Mouse (Mus musculus): ENCODE results near the gene Klc1. TPM values are rescaled to one million over a fixed set of nuclear protein-coding genes. Genes with fewer than 3 reads are reported as not detected.
A peak's percentile ranks its signal among the peaks of the same experiment; 100 is the strongest.

The Klc1 gene
- polyA plus RNA-seq, 1 experiment from 2014 or later, result 282 TPM

DNA sequence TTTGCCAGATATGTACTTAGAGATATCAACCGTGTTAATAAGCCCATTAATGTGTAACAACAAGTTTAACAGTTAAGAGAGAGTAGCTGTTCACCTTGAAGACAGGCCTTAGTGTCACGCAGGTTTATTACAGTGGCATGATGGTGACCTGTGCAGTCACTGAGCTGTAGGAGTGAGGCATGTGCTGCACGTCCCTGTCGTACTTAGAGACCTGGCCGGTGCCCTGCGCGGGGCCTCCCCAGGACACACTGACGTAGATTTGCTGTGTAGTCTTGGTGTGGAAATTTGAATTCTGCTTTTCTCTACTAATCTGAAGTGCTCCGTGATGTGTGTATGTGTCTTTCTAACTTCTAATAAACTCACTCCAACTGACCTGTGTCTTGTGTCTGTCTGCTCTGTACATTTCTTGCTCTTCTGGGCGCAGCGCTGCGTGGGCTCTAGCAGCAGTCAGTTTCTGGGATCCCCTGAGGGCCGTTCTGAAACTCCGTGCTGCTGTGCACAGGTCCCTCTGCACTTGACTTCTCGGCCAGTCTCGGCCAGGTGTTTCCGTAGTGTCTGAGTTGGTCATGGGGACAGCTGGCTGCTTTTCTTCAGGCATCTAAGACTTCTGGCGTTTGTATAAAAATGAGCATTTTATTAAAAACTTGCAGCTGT is 36.0 kb downstream of the Klc1 start:
- H3K27me3 ChIP-seq (ENCODE audit: control insufficient read depth, insufficient read depth, low read length), result no peaks in the 10 kb centered on the region
- H3K27ac ChIP-seq (ENCODE audit: low read depth, low read length), result no peak overlapping the region
- peaks cover 23% of the 10 kb centered on the region for H3K36me3 ChIP-seq (ENCODE audit: control insufficient read depth, insufficient read depth, low read length)
- ATAC-seq (ENCODE audit: low FRiP score), result no peak
- H3K9ac ChIP-seq (ENCODE audit: low read length), result no peak overlapping the region
- no peak overlapping the region for H3K4me2 ChIP-seq
- no peak overlapping the region for H3K4me3 ChIP-seq (ENCODE audit: low read depth, low read length)
- no peak for DNase-seq (ENCODE audit: low spot score, missing footprints)
- WGBS, result 96% methylated on average over 18 of the region's 18 CpGs
- no peaks in the 10 kb centered on the region for H3K4me1 ChIP-seq (ENCODE audit: control insufficient read depth, insufficient read depth, low read length)
- H3K9me3 ChIP-seq (ENCODE audit: control insufficient read depth, low read length), result no peaks in the 10 kb centered on the region

DNA sequence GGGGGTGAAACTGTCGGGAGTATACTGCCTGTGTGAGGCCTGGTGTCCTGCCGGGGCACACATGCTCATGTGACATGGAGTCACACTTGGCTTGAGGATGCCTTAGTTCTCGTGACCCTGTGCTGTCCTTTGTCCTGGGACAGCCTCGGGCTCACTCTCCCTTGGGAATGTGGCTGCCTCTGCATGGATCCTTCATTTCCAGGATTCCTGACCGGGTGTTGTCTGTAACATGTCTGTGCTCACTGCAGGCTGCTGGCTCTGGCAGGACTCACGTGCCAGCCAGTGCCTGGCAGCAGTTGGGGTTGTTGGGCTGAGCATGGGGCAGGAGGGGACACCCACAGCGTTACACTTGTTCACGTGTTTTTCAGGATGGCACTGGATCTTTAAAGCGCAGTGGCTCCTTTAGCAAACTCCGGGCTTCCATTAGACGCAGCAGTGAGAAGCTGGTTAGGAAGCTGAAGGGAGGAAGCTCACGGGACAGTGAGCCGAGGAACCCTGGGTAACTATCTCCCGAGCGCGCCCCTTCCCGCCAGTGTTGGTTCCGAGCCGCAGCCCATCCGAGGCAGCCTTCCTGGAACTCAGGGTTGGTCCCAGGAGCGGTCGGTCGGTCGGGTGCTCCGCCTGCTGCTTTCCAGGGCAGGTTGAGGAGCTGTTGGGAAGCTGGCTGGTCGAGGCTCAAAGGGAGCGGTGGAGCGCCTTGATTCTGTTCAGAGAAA is 36.7 kb downstream of the Klc1 start:
- Histone ChIP-seq H3K36me3 (ENCODE audit: control insufficient read depth, insufficient read depth, low read length) (peaks cover 19% of the 10 kb centered on the region), H3K27me3 (ENCODE audit: control insufficient read depth, insufficient read depth, low read length) (no peaks in the 10 kb centered on the region), H3K4me1 (ENCODE audit: control insufficient read depth, insufficient read depth, low read length) (no peaks in the 10 kb centered on the region), H3K9me3 (ENCODE audit: control insufficient read depth, low read length) (no peaks in the 10 kb centered on the region), H3K27ac (ENCODE audit: low read depth, low read length) (no peak overlapping the region), H3K4me3 (ENCODE audit: low read depth, low read length) (no peak overlapping the region), H3K4me2 (no peak overlapping the region), H3K9ac (ENCODE audit: low read length) (no peak overlapping the region)
- WGBS, result 91% methylated on average over 28 of the region's 28 CpGs
- ATAC-seq (ENCODE audit: low FRiP score), result no peak
- no peak for DNase-seq (ENCODE audit: low spot score, missing footprints)

DNA sequence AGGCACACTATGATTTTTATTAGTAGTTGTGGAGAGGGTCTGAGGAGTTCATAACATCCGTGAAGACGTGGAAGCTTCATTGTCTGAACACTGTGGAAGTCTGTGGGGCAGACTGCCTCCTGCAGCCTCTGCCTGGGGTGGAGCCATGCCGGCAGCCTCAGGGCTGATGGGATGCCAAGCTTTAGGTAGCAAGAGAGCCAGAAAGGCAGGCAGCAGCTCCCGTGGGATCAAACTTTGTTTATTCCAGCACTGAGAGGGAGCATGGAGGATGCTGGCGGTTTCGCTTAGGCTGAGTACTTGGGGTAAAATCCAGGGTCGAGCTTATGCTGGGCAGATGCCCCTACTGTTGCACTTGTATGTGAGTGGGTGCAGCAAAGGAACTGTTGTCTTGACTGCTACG is 38.6 kb downstream of the Klc1 start:
- no peak for DNase-seq (ENCODE audit: low spot score, missing footprints)
- 90% methylated on average over 8 of the region's 8 CpGs for WGBS
- ATAC-seq (ENCODE audit: low FRiP score), result no peak
- Histone ChIP-seq H3K36me3 (ENCODE audit: control insufficient read depth, insufficient read depth, low read length) (peaks cover 16% of the 10 kb centered on the region), H3K9me3 (ENCODE audit: control insufficient read depth, low read length) (no peaks in the 10 kb centered on the region), H3K4me3 (ENCODE audit: low read depth, low read length) (no peak overlapping the region), H3K4me1 (ENCODE audit: control insufficient read depth, insufficient read depth, low read length) (no peaks in the 10 kb centered on the region), H3K4me2 (no peak overlapping the region), H3K9ac (ENCODE audit: low read length) (no peak overlapping the region), H3K27me3 (ENCODE audit: control insufficient read depth, insufficient read depth, low read length) (no peaks in the 10 kb centered on the region), H3K27ac (ENCODE audit: low read depth, low read length) (no peak overlapping the region)

DNA sequence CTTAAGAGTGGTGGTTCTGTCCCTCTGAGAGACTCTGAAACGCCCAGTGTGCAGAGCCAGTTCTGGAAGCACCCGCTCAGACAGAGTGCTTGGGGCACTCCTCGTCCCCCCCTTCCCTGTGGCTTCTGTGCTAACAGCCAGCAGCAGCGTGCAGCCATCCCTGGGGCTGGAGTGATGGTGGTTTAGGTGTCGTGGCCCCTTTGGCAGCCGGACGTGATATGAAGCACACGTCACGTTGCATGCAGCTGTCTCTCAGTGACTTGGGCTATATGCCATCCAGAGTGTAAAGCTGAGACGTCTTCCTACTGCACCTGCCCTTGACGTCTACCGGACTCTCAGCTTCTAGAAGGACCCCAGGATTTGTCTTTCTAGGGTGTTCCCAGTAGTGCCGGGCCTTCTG is 39.8 kb downstream of the Klc1 start:
- H3K4me2 ChIP-seq, result no peak overlapping the region
- ATAC-seq (ENCODE audit: low FRiP score) (no peak), DNase-seq (ENCODE audit: low spot score, missing footprints) (no peak)
- no peaks in the 10 kb centered on the region for H3K27me3 ChIP-seq (ENCODE audit: control insufficient read depth, insufficient read depth, low read length)
- no peak overlapping the region for H3K4me3 ChIP-seq (ENCODE audit: low read depth, low read length)
- no peak overlapping the region for H3K27ac ChIP-seq (ENCODE audit: low read depth, low read length)
- H3K36me3 ChIP-seq (ENCODE audit: control insufficient read depth, insufficient read depth, low read length), result peaks cover 25% of the 10 kb centered on the region
- H3K9me3 ChIP-seq (ENCODE audit: control insufficient read depth, low read length), result no peaks in the 10 kb centered on the region
- no peak overlapping the region for H3K9ac ChIP-seq (ENCODE audit: low read length)
- H3K4me1 ChIP-seq (ENCODE audit: control insufficient read depth, insufficient read depth, low read length), result no peaks in the 10 kb centered on the region
- 94% methylated on average over 13 of the region's 13 CpGs for WGBS

DNA sequence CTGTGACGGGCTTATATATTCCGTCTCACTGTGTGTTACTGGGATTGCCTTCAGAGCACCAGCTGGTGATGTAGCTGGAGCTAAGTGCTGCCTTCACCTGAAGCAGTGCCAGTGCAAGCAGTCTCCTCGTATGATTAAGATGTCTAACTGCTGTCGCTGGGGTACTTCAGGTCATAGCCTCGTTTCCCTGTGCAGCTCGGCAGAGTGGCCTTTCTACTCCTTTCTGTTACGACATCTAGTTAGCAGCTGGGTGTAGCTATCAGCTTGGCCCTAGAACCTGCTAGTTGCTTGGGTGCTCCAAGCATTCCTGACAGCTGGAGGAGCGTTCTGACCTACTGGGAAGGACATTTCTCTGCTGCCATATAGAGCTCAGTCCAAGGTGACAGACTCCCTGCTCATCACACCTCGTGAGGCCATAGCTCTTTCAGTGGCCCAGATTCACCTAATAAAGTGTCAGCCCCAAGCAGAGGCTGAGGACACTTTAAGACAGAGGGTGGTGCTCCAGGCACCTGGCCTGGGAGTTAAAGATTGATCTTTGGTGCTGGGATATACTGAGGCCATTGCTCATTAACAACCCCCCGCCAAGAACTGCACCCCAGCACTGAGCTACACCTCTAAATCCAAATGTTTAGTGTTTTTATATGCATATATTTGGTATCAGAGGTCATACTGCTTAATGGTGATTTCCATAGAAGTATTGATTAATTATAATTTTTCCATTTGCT is 42.0 kb downstream of the Klc1 start:
- Histone ChIP-seq H3K4me2 (no peak overlapping the region), H3K27me3 (ENCODE audit: control insufficient read depth, insufficient read depth, low read length) (no peaks in the 10 kb centered on the region), H3K36me3 (ENCODE audit: control insufficient read depth, insufficient read depth, low read length) (peaks cover 18% of the 10 kb centered on the region), H3K9me3 (ENCODE audit: control insufficient read depth, low read length) (no peaks in the 10 kb centered on the region), H3K4me3 (ENCODE audit: low read depth, low read length) (no peak overlapping the region), H3K27ac (ENCODE audit: low read depth, low read length) (no peak overlapping the region), H3K9ac (ENCODE audit: low read length) (no peak overlapping the region), H3K4me1 (ENCODE audit: control insufficient read depth, insufficient read depth, low read length) (no peaks in the 10 kb centered on the region)
- DNase-seq (ENCODE audit: low spot score, missing footprints), result no peak
- 87% methylated on average over 10 of the region's 10 CpGs for WGBS
- no peak for ATAC-seq (ENCODE audit: low FRiP score)

DNA sequence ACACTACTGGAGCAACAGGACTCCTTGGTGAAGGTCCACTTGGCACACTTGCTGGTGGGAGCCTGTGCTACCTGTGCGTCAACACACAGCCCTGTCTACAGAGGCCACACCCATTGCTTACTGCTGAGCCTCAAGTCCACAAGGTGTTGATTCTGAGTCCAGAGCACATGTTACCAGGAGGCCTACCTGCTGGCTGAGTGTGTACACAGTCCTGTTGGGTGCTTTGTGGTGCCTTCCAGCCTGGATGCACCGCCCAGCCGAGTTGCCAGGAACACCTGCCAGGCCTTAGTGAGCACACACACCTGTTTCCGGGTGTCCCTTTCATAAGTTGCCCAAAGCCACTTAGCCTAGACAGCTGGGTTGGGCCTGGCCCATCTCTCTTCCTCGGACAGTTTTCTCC is 44.9 kb downstream of the Klc1 start:
- no peak overlapping the region for H3K4me3 ChIP-seq (ENCODE audit: low read depth, low read length)
- WGBS, result 96% methylated on average over 5 of the region's 5 CpGs
- no peak overlapping the region for H3K4me2 ChIP-seq
- ATAC-seq (ENCODE audit: low FRiP score) (no peak), DNase-seq (ENCODE audit: low spot score, missing footprints) (no peak)
- no peak overlapping the region for H3K9ac ChIP-seq (ENCODE audit: low read length)
- H3K4me1 ChIP-seq (ENCODE audit: control insufficient read depth, insufficient read depth, low read length), result no peaks in the 10 kb centered on the region
- H3K27me3 ChIP-seq (ENCODE audit: control insufficient read depth, insufficient read depth, low read length), result no peaks in the 10 kb centered on the region
- H3K36me3 ChIP-seq (ENCODE audit: control insufficient read depth, insufficient read depth, low read length), result peaks cover 31% of the 10 kb centered on the region
- no peaks in the 10 kb centered on the region for H3K9me3 ChIP-seq (ENCODE audit: control insufficient read depth, low read length)
- no peak overlapping the region for H3K27ac ChIP-seq (ENCODE audit: low read depth, low read length)

DNA sequence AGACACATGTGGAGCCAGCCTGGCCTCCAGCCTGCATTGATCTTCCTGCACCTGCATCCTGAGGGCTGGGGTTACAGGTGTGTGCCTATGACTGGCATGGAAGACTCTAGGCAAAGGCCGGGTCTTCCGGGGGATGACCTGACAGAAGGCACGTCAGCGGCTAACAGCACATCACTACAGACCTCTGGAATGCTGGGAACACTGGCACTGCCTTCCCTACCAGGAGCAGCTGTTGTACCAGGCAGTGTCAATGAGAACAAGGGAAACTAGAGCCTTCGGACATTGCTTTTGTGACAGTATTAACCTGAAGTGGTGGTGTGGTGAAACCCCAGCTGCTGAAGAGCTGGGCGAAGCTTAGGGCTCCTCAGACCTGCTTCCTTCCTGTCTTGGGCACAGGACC is 50.1 kb downstream of the Klc1 start:
- Histone ChIP-seq H3K36me3 (ENCODE audit: control insufficient read depth, insufficient read depth, low read length) (peaks cover 13% of the 10 kb centered on the region; the same call in 1 of the 2 replicates), H3K27ac (ENCODE audit: low read depth, low read length) (no peak overlapping the region), H3K27me3 (ENCODE audit: control insufficient read depth, insufficient read depth, low read length) (no peaks in the 10 kb centered on the region), H3K4me2 (no peak overlapping the region), H3K9me3 (ENCODE audit: control insufficient read depth, low read length) (no peaks in the 10 kb centered on the region), H3K4me1 (ENCODE audit: control insufficient read depth, insufficient read depth, low read length) (peaks cover 13% of the 10 kb centered on the region), H3K9ac (ENCODE audit: low read length) (no peak overlapping the region), H3K4me3 (ENCODE audit: low read depth, low read length) (no peak overlapping the region)
- no peak for DNase-seq (ENCODE audit: low spot score, missing footprints)
- 90% methylated on average over 6 of the region's 6 CpGs for WGBS
- no peak for ATAC-seq (ENCODE audit: low FRiP score)

DNA sequence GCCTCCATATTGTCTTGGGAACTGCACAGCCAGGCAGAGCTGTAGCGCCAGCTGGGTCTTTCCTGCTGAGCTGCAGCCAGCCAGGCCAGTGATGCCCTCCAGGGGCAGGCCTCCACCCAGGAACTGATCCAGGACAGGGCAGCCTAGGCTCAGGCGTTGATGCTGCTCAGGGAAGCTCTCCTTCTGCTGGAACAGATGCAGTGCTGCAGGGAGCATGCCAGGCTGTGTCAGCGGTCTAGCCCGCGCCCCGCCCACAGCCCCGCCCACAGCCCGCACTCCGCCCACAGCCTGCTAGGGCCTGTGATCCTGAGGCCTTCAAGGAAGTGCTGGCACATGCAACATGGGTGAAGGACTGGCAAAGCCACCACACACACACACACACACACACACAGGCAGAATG is 51.1 kb downstream of the Klc1 start:
- DNase-seq (ENCODE audit: low spot score, missing footprints) (peak; percentile 96), ATAC-seq (ENCODE audit: low FRiP score) (peak; percentile 15)
- Histone ChIP-seq H3K4me1 (ENCODE audit: control insufficient read depth, insufficient read depth, low read length) (peaks cover 14% of the 10 kb centered on the region), H3K27me3 (ENCODE audit: control insufficient read depth, insufficient read depth, low read length) (no peaks in the 10 kb centered on the region), H3K4me3 (ENCODE audit: low read depth, low read length) (no peak overlapping the region), H3K27ac (ENCODE audit: low read depth, low read length) (0 out of 2 replicates have a peak overlapping the region, but pooled peaks have one; percentile 8), H3K9ac (ENCODE audit: low read length) (no peak overlapping the region), H3K4me2 (no peak overlapping the region), H3K36me3 (ENCODE audit: control insufficient read depth, insufficient read depth, low read length) (peaks cover 13% of the 10 kb centered on the region; the same call in 1 of the 2 replicates), H3K9me3 (ENCODE audit: control insufficient read depth, low read length) (no peaks in the 10 kb centered on the region)
- 4% methylated on average over 9 of the region's 9 CpGs for WGBS

DNA sequence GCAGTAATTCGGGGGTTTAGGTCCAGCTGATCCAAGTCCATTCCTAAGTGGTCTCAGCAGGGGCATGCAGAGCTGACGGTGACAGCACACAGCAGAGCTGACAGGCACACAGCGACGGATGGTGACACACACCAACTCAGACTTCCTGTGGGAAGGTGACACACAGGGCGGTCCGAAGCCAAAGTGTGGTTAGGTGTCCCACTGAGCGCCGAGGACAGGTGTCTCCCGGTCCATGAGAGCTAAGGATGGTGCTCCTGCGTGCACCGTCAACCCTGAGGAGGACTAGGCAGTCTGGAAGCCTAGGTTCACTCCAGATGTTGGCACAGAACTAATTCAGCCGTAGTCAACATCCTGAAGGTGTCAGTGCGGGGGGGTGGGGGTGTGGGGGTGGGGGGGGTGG is 53.4 kb downstream of the Klc1 start:
- WGBS, result 88% methylated on average over 13 of the region's 13 CpGs
- Histone ChIP-seq H3K9me3 (ENCODE audit: control insufficient read depth, low read length) (no peaks in the 10 kb centered on the region), H3K9ac (ENCODE audit: low read length) (no peak overlapping the region), H3K4me1 (ENCODE audit: control insufficient read depth, insufficient read depth, low read length) (peaks cover 30% of the 10 kb centered on the region), H3K4me2 (no peak overlapping the region), H3K27me3 (ENCODE audit: control insufficient read depth, insufficient read depth, low read length) (no peaks in the 10 kb centered on the region), H3K27ac (ENCODE audit: low read depth, low read length) (no peak overlapping the region), H3K4me3 (ENCODE audit: low read depth, low read length) (no peak overlapping the region), H3K36me3 (ENCODE audit: control insufficient read depth, insufficient read depth, low read length) (peaks cover 10% of the 10 kb centered on the region; the same call in 1 of the 2 replicates)
- peak; percentile 54 for DNase-seq (ENCODE audit: low spot score, missing footprints)
- no peak for ATAC-seq (ENCODE audit: low FRiP score)
